Mouse (Mus musculus): ENCODE measurements at regions not wholly inside any gene's neighbourhood (a gene's known extent, or its start where the extent isn't known, plus 50 kb on each side); places are given as distances from the start of the nearest gene placed in this dataset.

DNA sequence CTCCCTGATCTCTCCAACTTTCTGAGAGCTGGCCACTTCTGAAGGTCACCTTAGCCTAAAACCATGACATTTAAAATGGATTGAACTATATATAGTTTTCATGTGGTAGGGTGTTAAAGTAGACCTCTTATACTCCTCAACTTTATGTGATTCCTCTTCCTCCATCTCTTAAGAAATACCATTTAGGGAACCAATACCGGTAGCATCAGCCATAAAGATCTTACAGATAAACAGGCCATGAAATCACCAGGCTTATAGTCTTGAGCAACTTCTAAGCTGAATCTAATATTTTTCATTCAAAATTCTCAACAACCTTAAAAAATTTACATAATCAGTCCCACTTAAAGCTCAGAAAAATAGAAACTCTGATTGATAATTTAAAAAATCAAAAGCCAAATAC, 56.2 kb downstream of the Rpl36a-ps1 start:
- peak; percentile 81 for ATAC-seq (replicated peaks; ENCODE audit: poor library complexity)

DNA sequence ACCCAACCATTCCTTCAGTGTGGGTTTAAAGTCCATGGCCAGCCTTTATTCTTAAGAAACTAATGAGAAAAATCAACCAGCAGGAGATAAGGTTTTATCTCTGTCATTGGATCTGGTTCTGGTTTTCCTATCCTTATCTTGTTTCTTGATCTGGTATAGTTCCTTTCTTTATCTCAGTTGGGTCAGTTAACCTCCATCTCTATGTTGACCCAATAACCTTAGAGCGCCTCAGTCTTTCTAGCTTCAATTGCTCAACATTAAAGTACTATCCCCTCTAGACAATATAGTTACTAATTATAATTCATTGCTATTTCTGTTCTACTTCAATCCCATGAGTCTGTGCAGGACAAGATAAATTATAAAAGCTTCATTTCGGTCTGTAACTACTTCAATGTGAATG, 56.7 kb downstream of the Rpl36a-ps1 start:
- ATAC-seq (replicated peaks; ENCODE audit: poor library complexity): no peak

GRCm38 (mm10) chr14:98933371-98933916, 60.7 kb downstream of the Rpl36a-ps1 start:
- no peak for ATAC-seq (replicated peaks; ENCODE audit: poor library complexity)

DNA sequence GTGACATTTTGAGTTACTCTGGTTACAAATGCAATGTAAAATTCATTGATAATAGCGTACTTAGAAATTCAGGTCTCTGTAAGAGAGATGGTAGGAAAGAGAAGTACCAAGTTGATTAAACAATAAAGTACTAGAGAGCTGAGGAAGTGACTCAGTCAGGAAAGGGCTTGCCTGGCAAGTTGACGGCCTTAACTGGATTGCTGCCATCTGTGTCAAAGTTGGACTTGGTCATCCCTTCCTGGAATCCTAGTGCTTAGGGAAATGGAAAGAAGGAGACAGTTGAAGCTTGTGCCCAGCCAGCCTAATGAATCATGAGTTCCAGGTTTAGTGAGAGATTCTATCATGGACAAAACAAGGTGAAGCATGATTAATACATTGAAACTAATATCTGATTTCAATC, 64.8 kb downstream of the Rpl36a-ps1 start:
- no peak for ATAC-seq (replicated peaks; ENCODE audit: poor library complexity)

- ATAC-seq (replicated peaks; ENCODE audit: poor library complexity): no peak
Observed at GRCm38 (mm10) chr14:98908234-98908633, 85.9 kb downstream of the Rpl36a-ps1 start.

DNA sequence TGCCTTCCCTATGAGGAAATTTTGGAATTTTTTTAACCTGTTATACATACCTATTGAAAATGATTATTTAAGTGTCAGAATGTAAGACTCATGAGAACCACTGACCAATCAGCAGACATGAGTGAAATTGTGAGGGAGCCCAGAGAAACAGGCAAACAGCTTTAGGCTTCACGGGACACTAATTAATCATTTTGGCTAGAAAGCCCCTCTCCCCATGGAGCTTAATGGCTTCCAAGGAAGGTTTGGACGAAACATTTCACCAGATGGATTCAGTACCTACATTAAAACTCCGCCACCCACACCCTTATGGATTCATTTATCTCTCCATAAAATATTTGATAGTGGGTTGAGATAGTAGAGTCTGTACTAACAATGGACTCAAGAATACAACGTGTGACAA, 95.2 kb downstream of the Rpl36a-ps1 start:
- ATAC-seq (replicated peaks; ENCODE audit: poor library complexity): no peak

- ATAC-seq (replicated peaks; ENCODE audit: poor library complexity): peak; percentile 52; the same call in 1 of the 2 replicates
Observed at GRCm38 (mm10) chr14:98897390-98897789, 96.7 kb downstream of the Rpl36a-ps1 start.

DNA sequence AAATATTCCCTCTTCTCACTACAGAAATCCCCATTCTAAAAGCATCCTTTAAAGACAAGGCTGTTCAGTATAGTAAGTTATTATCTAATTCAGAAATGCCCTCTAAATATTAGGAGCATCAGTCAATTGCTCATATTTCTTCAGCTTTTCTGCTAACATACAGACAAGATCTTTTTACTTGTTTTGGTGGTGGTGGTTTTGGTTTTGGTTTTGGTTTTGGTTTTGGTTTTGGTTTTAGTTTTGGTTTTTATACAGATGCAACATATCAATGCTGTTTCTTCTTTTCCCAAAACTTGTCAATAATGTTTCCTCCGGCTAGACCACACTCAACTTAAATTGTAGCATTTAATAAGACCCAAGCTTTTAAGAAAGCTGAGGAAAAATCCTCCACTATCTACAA, 98.2 kb downstream of the Rpl36a-ps1 start:
- no peak for ATAC-seq (replicated peaks; ENCODE audit: poor library complexity)

- no peak for ATAC-seq (replicated peaks; ENCODE audit: poor library complexity)
Observed at GRCm38 (mm10) chr14:98892670-98893069, 101.4 kb downstream of the Rpl36a-ps1 start.

DNA sequence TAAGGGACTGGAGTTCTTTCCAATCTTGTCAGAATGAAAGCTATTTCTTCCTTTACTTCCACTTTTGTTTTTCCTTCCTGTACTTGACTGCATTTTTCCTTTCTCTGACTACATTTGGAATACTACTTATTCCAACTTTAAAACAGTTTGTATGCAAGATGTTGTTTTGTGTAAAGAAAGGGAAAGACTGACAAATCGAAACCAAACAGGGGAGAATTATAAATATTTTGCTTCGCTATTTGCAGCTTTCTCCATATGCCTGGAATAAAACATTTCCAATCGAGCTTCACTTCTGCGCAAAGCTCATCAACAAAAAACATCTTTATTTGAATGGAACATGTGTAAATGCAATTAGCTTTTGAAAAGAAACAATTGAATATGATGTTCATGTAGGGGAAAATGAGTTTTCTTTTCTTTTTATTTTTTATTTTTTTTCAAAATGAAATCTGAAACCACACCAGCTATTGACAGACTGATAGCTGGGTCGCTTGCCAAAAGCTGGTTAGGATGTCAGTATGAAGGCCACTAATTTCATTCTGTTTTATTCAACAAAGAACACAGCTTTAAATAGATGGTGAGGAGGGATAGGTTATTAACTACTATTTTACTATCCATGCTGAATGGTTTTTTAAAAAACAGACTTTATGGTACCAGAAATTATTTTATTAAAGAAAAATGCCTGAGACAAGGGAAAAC, 102.7 kb downstream of the Rpl36a-ps1 start:
- no peak for ATAC-seq (replicated peaks; ENCODE audit: poor library complexity)

- no peak for ATAC-seq (replicated peaks; ENCODE audit: poor library complexity)
Observed at GRCm38 (mm10) chr14:98887588-98887987, 106.5 kb downstream of the Rpl36a-ps1 start.

DNA sequence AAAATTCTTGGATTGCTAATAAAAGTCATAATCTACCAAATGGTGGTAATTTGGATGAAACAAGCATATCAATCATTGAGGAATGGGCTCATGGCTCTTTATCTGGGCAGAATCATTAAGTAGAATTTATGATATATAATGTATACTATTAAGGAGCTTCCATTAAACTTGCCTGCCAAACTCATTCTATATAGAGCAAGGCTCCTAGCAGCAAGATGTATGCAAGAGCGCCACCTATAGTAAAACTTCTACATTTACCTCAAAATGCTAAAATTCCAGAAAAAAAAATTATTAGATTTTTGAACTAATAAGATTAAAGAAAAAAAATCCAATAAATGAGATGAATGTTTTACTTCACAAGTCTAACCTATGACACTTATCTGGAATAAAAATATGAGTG, 107.1 kb downstream of the Rpl36a-ps1 start:
- peak; percentile 84 for ATAC-seq (replicated peaks; ENCODE audit: poor library complexity)

GRCm38 (mm10) chr14:98882586-98882985, 111.5 kb downstream of the Rpl36a-ps1 start:
- no peak for ATAC-seq (replicated peaks; ENCODE audit: poor library complexity)

DNA sequence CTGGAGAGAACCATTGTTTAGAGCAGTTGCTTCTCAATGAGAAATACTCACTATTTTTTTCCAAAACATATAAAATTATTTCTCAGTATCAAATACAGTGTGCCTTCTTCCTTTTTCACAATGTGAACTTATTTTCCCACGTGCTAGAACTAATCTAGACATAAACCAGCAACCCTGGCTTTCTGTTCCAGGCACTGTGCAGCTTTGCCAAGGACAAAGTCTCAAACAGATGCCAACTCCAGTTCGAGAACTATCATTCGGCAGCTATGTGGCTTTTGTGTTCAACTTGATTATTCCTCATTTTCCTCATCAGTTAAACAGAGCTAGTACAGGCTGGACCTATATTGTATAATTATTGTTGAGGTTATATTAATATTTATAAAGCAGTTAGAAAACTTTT, 116.2 kb downstream of the Rpl36a-ps1 start:
- no peak for ATAC-seq (replicated peaks; ENCODE audit: poor library complexity)

DNA sequence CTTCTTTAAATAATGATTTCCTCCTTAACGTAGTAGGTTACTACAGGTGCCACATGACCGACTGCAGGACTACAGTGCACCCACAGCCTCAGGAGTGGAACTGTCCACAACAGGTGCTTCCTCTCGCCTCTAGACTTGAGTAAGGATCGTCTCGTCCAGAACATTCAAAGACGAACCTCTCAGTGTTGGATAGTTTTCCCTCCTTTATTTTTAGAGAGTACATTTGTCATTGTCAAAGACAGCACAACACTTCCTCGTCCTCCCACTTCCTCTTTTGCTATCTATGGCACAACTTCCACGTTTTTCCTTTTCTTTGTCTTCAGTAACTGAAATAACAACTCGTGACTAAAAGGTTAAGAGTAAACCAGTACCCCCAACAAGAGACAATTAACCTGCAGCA, 120.7 kb downstream of the Rpl36a-ps1 start:
- ATAC-seq (replicated peaks; ENCODE audit: poor library complexity): peak; percentile 76

- peak; percentile 59 for ATAC-seq (replicated peaks; ENCODE audit: poor library complexity)
Observed at GRCm38 (mm10) chr14:98869888-98870287, 124.2 kb downstream of the Rpl36a-ps1 start.

GRCm38 (mm10) chr14:98866880-98867279, 127.2 kb downstream of the Rpl36a-ps1 start:
- ATAC-seq (replicated peaks; ENCODE audit: poor library complexity): no peak

DNA sequence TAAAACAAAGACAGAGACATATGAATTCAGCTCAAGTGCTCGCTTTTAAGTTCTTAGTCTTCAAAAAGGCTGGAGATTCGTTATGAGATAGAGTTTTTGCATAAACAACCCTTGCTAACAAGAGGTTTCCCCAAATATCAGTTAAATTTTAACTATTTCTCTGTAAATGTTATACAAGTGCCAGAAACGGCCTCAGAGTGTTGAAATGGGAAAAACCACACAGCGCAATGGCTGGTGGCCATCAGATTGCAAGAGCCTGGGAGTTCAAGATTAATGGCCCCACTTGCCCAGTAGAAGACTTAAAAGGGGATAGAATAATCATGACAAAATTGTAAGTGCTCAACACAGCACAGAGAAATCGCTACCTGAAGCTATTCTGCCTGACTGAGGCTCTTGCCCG, 130.1 kb downstream of the Rpl36a-ps1 start:
- peak; percentile 34; the same call in 1 of the 2 replicates for ATAC-seq (replicated peaks; ENCODE audit: poor library complexity)

GRCm38 (mm10) chr14:98863598-98863997, 130.5 kb downstream of the Rpl36a-ps1 start:
- ATAC-seq (replicated peaks; ENCODE audit: poor library complexity): no peak

DNA sequence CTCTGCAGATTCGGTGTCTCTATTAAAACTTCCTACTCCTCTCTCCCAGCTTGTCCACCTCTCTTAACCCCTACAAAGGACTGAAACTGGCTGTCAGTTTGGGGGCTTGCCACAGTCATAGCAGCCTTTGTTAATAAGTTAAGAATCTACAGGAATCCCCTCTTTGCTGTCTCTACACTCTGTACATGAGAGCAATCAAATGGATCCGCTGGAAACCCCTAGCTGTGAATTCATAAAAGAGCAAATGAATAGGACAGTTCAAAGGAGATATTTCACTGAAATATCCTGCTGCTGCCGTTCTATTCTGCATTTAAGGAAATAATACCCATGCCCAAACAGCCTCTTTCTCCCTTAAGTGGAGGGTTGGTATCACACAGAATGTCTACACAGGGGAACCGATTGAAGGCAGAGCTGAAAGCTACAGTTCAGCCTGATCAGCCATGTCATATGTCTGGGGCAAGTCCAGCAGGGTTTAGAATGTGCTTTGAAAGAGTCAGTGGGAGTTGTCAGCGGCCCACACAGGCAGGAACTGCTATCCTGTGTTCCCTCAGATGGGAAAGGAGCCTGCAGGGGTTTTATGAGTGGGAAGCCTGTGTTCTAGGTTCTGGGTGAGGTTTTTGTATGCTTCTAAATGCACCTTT, 131.9 kb downstream of the Rpl36a-ps1 start:
- ATAC-seq (replicated peaks; ENCODE audit: poor library complexity): no peak

DNA sequence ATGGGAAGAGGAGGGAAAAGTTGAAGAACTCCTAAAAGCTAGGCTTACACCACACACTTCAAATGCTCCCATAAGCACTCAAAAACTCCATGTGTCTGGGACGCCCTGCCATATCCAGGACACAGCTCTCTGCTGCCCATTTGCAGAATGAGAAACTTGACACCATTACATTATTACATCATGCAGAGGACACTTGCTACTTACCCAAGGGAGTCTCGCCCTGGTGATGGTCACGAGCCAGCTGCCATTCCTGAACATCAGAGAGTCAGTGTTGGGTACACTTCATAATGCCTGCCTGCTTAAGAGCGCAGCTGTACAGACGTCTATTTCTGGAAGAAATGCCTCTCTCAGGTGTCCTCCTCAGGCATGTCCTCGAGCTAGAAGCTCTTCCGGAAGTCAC, 135.3 kb downstream of the Rpl36a-ps1 start:
- ATAC-seq (replicated peaks; ENCODE audit: poor library complexity): no peak

DNA sequence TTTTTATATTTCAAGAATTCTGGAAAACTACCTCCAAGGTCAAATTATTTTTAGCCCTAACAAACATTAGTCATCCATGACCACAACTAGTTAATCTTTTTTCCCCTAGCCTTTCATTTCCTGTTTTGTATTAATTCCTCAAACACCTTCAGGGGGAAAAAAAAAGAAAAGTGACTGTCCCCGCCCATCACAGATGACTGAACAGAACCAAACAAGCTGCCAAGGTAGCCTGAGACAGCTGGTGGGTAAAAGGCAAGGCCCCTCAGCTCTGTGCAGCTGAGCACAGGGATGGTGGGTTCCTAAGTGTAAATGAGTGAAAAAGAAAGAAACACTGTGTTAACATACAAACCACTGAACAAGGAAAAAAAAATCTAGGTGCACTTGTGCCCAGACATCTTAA, 145.6 kb downstream of the Rpl36a-ps1 start:
- ATAC-seq (replicated peaks; ENCODE audit: poor library complexity): 0 out of 2 replicates have a peak, but pooled peaks have one; percentile 34

Measured in megakaryocyte progenitor cell, adult 5-6 weeks (primary cell).